Mouse (Mus musculus): ENCODE measurements around the gene Syt6. TPM values are rescaled to one million over a fixed set of nuclear protein-coding genes. Genes with fewer than 3 reads are reported as not detected.
"Not testable (repeated sequence)": the region's sequence is repeated elsewhere in the genome, so short reads cannot be mapped to it uniquely, and the experiment has no call there.

Syt6 gene
- polyA plus RNA-seq, 1 experiment from 2014 or later: 0.02 TPM

- H3K4me3 ChIP-seq (replicated peaks): no peak overlapping the region
- H3K4me1 ChIP-seq (replicated peaks): no peaks in the 10 kb centered on the region
- no peaks in the 10 kb centered on the region for H3K36me3 ChIP-seq (replicated peaks)
- H3K9ac ChIP-seq: no peak overlapping the region
- H3K9me3 ChIP-seq (replicated peaks): no peaks in the 10 kb centered on the region
- 69% methylated on average over 13 of the region's 13 CpGs for WGBS (ENCODE audit: insufficient replicate concordance)
- H3K4me2 ChIP-seq: no peak overlapping the region
- no peak overlapping the region for H3K27ac ChIP-seq (replicated peaks)
- no peaks in the 10 kb centered on the region for H3K27me3 ChIP-seq
- ATAC-seq (ENCODE audit: insufficient read depth): no peak
These were observed 50.1 kb downstream of the Syt6 start for GRCm38 (mm10) chr3:103625169-103625568.

- H3K36me3 ChIP-seq (replicated peaks): no peaks in the 10 kb centered on the region
- H3K27ac ChIP-seq (replicated peaks): no peak overlapping the region
- no peak overlapping the region for H3K4me2 ChIP-seq
- H3K4me1 ChIP-seq (replicated peaks): no peaks in the 10 kb centered on the region
- no peak overlapping the region for H3K9ac ChIP-seq
- H3K27me3 ChIP-seq: no peaks in the 10 kb centered on the region
- H3K9me3 ChIP-seq (replicated peaks): no peaks in the 10 kb centered on the region
- 78% methylated on average over 4 of the region's 4 CpGs for WGBS (ENCODE audit: insufficient replicate concordance)
- ATAC-seq (ENCODE audit: insufficient read depth): no peak
- no peak overlapping the region for H3K4me3 ChIP-seq (replicated peaks)
These were observed 51.5 kb downstream of the Syt6 start for GRCm38 (mm10) chr3:103626481-103626880.

GRCm38 (mm10) chr3:103627661-103628060 lies 52.6 kb downstream of the Syt6 start:
- ATAC-seq (ENCODE audit: insufficient read depth): no peak
- Histone ChIP-seq H3K4me1 (replicated peaks) (no peaks in the 10 kb centered on the region), H3K27ac (replicated peaks) (no peak overlapping the region), H3K9ac (no peak overlapping the region), H3K36me3 (replicated peaks) (no peaks in the 10 kb centered on the region), H3K4me3 (replicated peaks) (no peak overlapping the region), H3K9me3 (replicated peaks) (no peaks in the 10 kb centered on the region), H3K27me3 (no peaks in the 10 kb centered on the region), H3K4me2 (no peak overlapping the region)
- 73% methylated on average over 3 of the region's 3 CpGs for WGBS (ENCODE audit: insufficient replicate concordance)

DNA sequence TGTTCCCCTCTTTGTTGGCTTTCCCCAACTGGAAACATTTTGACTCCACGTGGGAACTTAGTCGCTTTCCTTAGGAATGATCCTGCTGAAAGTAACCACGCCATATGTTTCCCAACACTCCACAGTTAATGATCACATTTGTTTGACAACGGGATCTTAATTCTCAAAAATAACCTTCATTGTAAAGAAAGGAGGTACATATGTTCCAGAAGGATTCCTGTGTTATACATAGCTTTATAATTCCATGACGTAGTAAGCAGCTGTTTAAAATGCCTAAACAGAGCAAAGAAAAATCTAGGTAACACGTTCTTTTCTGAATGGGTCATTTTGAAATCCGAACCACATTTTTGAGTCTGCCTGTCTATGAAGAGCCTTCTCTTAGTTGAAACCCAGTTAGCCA lies 58.1 kb downstream of the Syt6 start:
- H3K27ac ChIP-seq (replicated peaks): no peak overlapping the region
- WGBS (ENCODE audit: insufficient replicate concordance): 65% methylated on average over 7 of the region's 7 CpGs
- no peak overlapping the region for H3K9ac ChIP-seq
- H3K4me2 ChIP-seq: no peak overlapping the region
- H3K36me3 ChIP-seq (replicated peaks): no peaks in the 10 kb centered on the region
- ATAC-seq (ENCODE audit: insufficient read depth): no peak
- no peaks in the 10 kb centered on the region for H3K4me1 ChIP-seq (replicated peaks)
- H3K9me3 ChIP-seq (replicated peaks): no peaks in the 10 kb centered on the region
- H3K4me3 ChIP-seq (replicated peaks): no peak overlapping the region
- H3K27me3 ChIP-seq: no peaks in the 10 kb centered on the region

DNA sequence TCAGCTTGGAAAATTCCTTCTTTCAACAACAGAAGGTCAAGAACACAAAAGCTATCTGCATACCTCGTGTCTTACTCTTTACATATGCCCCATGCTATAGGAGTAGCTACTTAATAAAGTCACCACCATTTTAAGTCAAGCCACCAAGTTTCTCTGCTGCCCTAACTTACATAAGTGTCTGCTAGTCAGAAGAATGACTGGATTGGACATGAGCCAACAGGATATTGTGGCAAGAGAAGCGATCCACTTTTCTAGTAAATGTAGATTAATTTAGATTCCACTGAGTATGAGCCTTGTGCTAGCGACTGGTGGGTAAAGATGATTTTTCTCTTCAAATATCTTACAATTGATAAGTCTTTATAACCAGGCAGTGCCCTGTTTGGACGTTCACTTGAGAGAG lies 58.8 kb downstream of the Syt6 start:
- ATAC-seq (ENCODE audit: insufficient read depth): no peak
- H3K27me3 ChIP-seq: no peaks in the 10 kb centered on the region
- no peak overlapping the region for H3K4me2 ChIP-seq
- H3K9ac ChIP-seq: no peak overlapping the region
- 48% methylated on average over 4 of the region's 4 CpGs for WGBS (ENCODE audit: insufficient replicate concordance)
- H3K9me3 ChIP-seq (replicated peaks): no peaks in the 10 kb centered on the region
- no peak overlapping the region for H3K27ac ChIP-seq (replicated peaks)
- no peaks in the 10 kb centered on the region for H3K36me3 ChIP-seq (replicated peaks)
- H3K4me1 ChIP-seq (replicated peaks): no peaks in the 10 kb centered on the region
- H3K4me3 ChIP-seq (replicated peaks): no peak overlapping the region

DNA sequence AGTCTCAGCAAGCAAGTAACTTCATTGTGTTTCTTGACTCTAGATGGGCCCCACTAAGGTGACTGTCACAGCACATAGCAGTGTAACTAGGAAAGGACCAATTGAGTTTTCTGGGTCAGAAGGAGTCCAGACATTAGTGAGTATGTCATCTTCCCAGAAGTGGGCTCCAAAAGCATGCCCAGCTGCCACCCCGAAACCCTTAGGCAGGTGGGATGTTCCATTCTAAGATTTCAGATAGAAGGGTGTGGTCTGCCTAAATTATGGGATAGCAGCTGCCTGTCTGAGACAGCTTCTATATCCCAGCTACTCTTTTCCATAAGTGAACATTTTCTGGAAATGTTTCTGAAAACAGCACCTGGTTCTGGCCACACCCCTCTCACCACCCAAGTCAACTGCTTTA lies 59.2 kb downstream of the Syt6 start:
- Histone ChIP-seq H3K9me3 (replicated peaks) (no peaks in the 10 kb centered on the region), H3K27me3 (no peaks in the 10 kb centered on the region), H3K9ac (no peak overlapping the region), H3K4me3 (replicated peaks) (no peak overlapping the region), H3K36me3 (replicated peaks) (no peaks in the 10 kb centered on the region), H3K27ac (replicated peaks) (no peak overlapping the region), H3K4me1 (replicated peaks) (no peaks in the 10 kb centered on the region), H3K4me2 (no peak overlapping the region)
- 69% methylated on average over 1 of the region's 1 CpGs for WGBS (ENCODE audit: insufficient replicate concordance)
- no peak for ATAC-seq (ENCODE audit: insufficient read depth)

- ATAC-seq (ENCODE audit: insufficient read depth): no peak
- Histone ChIP-seq H3K4me1 (replicated peaks) (no peaks in the 10 kb centered on the region), H3K9ac (no peak overlapping the region), H3K27ac (replicated peaks) (no peak overlapping the region), H3K9me3 (replicated peaks) (no peaks in the 10 kb centered on the region), H3K4me3 (replicated peaks) (no peak overlapping the region), H3K27me3 (no peaks in the 10 kb centered on the region), H3K36me3 (replicated peaks) (no peaks in the 10 kb centered on the region), H3K4me2 (no peak overlapping the region)
- 50% methylated on average over 1 of the region's 1 CpGs for WGBS (ENCODE audit: insufficient replicate concordance)
These were observed 62.6 kb downstream of the Syt6 start for GRCm38 (mm10) chr3:103637641-103638040.

DNA sequence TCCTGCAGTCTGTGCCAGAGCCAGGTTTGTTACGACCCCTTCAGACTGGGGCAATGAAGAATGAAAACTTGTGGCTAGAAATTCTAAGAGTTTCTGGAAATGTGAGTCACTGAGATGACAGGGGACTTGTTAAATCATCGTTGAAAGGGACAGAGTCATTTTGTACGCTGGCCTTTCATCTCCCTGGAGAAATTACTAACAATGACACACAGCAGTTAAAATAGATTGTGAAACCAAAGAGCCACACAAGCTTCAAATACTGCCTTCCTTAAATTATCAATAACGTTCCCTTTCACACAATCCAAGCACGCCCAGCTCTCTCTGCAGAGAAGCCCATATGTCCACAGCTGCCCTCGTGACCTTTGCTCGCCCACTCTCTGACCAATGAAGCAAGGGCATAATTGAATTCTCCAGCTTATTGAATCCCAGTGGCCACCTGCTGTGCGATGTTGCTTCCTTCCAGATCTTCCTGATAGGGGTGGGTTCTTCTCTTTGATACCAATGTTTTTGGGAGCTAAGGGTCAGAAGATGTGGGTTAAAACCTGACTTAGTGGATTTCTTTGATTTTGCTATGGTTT lies 65.3 kb downstream of the Syt6 start:
- H3K9ac ChIP-seq: no peak overlapping the region
- 51% methylated on average over 8 of the region's 8 CpGs for WGBS (ENCODE audit: insufficient replicate concordance)
- no peak for ATAC-seq (ENCODE audit: insufficient read depth)
- H3K27me3 ChIP-seq: no peaks in the 10 kb centered on the region
- H3K36me3 ChIP-seq (replicated peaks): no peaks in the 10 kb centered on the region
- H3K27ac ChIP-seq (replicated peaks): no peak overlapping the region
- no peak overlapping the region for H3K4me2 ChIP-seq
- H3K9me3 ChIP-seq (replicated peaks): no peaks in the 10 kb centered on the region
- no peak overlapping the region for H3K4me3 ChIP-seq (replicated peaks)
- H3K4me1 ChIP-seq (replicated peaks): no peaks in the 10 kb centered on the region

GRCm38 (mm10) chr3:103641301-103641700 lies 66.3 kb downstream of the Syt6 start:
- no peak overlapping the region for H3K27ac ChIP-seq (replicated peaks)
- no peak overlapping the region for H3K4me2 ChIP-seq
- no peak overlapping the region for H3K4me3 ChIP-seq (replicated peaks)
- no peaks in the 10 kb centered on the region for H3K9me3 ChIP-seq (replicated peaks)
- ATAC-seq (ENCODE audit: insufficient read depth): no peak
- WGBS (ENCODE audit: insufficient replicate concordance): 61% methylated on average over 7 of the region's 7 CpGs
- no peaks in the 10 kb centered on the region for H3K27me3 ChIP-seq
- no peak overlapping the region for H3K9ac ChIP-seq
- H3K36me3 ChIP-seq (replicated peaks): no peaks in the 10 kb centered on the region
- no peaks in the 10 kb centered on the region for H3K4me1 ChIP-seq (replicated peaks)

GRCm38 (mm10) chr3:103645968-103646367 lies 70.9 kb downstream of the Syt6 start, which contains the start of gene Atg4a-ps:
Gene Atg4a-ps, minus strand, starts transcription at chr3:103646068.
- H3K4me3 ChIP-seq (replicated peaks); ATAC-seq (ENCODE audit: insufficient read depth); H3K27ac ChIP-seq (replicated peaks); H3K27me3 ChIP-seq; H3K36me3 ChIP-seq (replicated peaks); H3K4me1 ChIP-seq (replicated peaks); H3K9me3 ChIP-seq (replicated peaks); H3K4me2 ChIP-seq; H3K9ac ChIP-seq: not testable (repeated sequence)
- WGBS (ENCODE audit: insufficient replicate concordance): 64% methylated on average over 2 of the region's 2 CpGs

- H3K27me3 ChIP-seq: no peaks in the 10 kb centered on the region
- H3K4me3 ChIP-seq (replicated peaks): no peak overlapping the region
- no peak for ATAC-seq (ENCODE audit: insufficient read depth)
- H3K36me3 ChIP-seq (replicated peaks): no peaks in the 10 kb centered on the region
- no peaks in the 10 kb centered on the region for H3K9me3 ChIP-seq (replicated peaks)
- H3K4me2 ChIP-seq: no peak overlapping the region
- H3K9ac ChIP-seq: no peak overlapping the region
- no peak overlapping the region for H3K27ac ChIP-seq (replicated peaks)
- WGBS (ENCODE audit: insufficient replicate concordance): 59% methylated on average over 11 of the region's 11 CpGs
- no peaks in the 10 kb centered on the region for H3K4me1 ChIP-seq (replicated peaks)
These were observed 72.3 kb downstream of the Syt6 start for GRCm38 (mm10) chr3:103647164-103647867.

DNA sequence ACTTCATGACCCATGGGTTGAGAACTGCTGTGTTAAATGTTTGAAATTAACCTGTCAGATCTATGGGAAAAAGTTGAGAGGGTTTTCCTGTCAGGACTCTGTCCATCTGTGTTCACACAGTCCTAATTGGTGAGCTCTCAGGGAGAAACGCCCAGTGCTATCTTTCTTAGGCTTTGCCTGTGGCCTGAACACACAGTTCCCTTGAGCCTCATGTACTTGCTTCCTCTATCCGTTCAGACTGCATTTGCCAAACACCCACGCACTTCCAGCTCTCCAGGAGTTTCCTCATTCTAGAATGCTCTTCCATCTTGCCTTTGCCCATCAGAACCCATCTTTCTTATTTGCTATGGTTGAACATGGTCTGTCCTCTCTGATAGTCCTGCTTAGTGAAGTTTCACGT lies 73.5 kb downstream of the Syt6 start:
- no peak overlapping the region for H3K9ac ChIP-seq
- no peak overlapping the region for H3K4me3 ChIP-seq (replicated peaks)
- no peak for ATAC-seq (ENCODE audit: insufficient read depth)
- 47% methylated on average over 4 of the region's 4 CpGs for WGBS (ENCODE audit: insufficient replicate concordance)
- H3K4me1 ChIP-seq (replicated peaks): no peaks in the 10 kb centered on the region
- H3K27me3 ChIP-seq: no peaks in the 10 kb centered on the region
- H3K9me3 ChIP-seq (replicated peaks): no peaks in the 10 kb centered on the region
- H3K27ac ChIP-seq (replicated peaks): no peak overlapping the region
- no peaks in the 10 kb centered on the region for H3K36me3 ChIP-seq (replicated peaks)
- no peak overlapping the region for H3K4me2 ChIP-seq
